Mouse (Mus musculus): ENCODE measurements at regions not wholly inside any gene's neighbourhood (a gene's known extent, or its start where the extent isn't known, plus 50 kb on each side); places are given as distances from the start of the nearest gene placed in this dataset.

GRCm38 (mm10) chr1:4582534-4582933 is 225.2 kb upstream of the Gm37988 start:
- no peak for TF ChIP-seq CTCF (IDR thresholded peaks at IDR 0.05)
- no peak for TF ChIP-seq POLR2A (IDR thresholded peaks at IDR 0.05; ENCODE audit: insufficient read depth, low read depth, low read length)
- no peak for TF ChIP-seq EP300 (IDR thresholded peaks at IDR 0.05; ENCODE audit: insufficient read depth, low read depth, low read length)

Measured in heart, adult 2 months (tissue).